Mouse (Mus musculus): ENCODE measurements at regions not wholly inside any gene's neighbourhood (a gene's known extent, or its start where the extent isn't known, plus 50 kb on each side); places are given as distances from the start of the nearest gene placed in this dataset.

DNA sequence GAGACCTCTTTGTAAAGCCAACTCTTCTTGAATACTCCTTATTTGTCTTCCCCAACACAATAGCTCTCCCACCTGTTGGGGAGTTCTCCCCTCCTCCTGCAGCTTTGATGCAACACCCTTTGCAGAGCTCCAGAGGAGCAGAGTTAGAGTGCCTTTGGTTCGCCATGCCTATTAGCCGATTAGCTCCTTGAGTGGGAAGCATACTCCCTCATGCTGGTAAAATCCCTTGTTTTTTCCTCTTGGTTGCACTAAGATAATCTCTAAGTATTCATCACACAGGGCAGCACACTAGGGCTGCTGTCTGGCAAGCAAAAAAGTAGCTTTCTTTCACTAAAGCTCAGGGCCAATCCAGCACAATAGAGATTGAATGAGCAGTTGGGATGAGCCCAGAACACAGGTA, 350.4 kb downstream of the Fut8 start:
- TF ChIP-seq CTCF (IDR thresholded peaks at IDR 0.05; ENCODE audit: extremely low read depth, insufficient read depth, low read length) (no peak), POLR2A (IDR thresholded peaks at IDR 0.05; ENCODE audit: extremely low read depth, insufficient read depth, low read length) (no peak)
